Mouse (Mus musculus) forebrain, embryonic 13.5 days (tissue): Measurements from ENCODE around the gene Med13l. TPM values are rescaled to one million over a fixed set of nuclear protein-coding genes. Genes with fewer than 3 reads are reported as not detected.

Source experiments
- ATAC-seq: fragments of 200-750 bp; cut with Nextera tagmentation; 2 replicates; pipeline ENCODE4 v1.8.0; 2017
- H3K27ac ChIP-seq: fragments of 300-500 bp; sonication (generic); 2 replicates; pipeline ENCODE4 v1.5.1; 2015; ENCODE audit warnings: inconsistent platforms, mild to moderate bottlenecking, moderate library complexity
- H3K27me3 ChIP-seq: fragments of 300-500 bp; sonication (generic); 2 replicates; pipeline ENCODE4 v1.6.1; 2015; ENCODE audit warnings: mild to moderate bottlenecking, inconsistent platforms
- H3K36me3 ChIP-seq: fragments of 300-500 bp; sonication (generic); 2 replicates; pipeline ENCODE4 v1.6.1; 2015; ENCODE audit warnings: mild to moderate bottlenecking, inconsistent platforms; ENCODE audit not compliant: poor library complexity, severe bottlenecking
- H3K4me1 ChIP-seq: fragments of 300-500 bp; sonication (generic); 2 replicates; pipeline ENCODE4 v1.6.1; 2015; ENCODE audit warnings: inconsistent platforms
- H3K4me2 ChIP-seq: fragments of 300-500 bp; sonication (generic); 2 replicates; pipeline ENCODE4 v1.6.1; 2015; ENCODE audit warnings: inconsistent platforms, mild to moderate bottlenecking, moderate library complexity
- H3K4me3 ChIP-seq: fragments of 300-500 bp; sonication (generic); 2 replicates; pipeline ENCODE4 v1.5.1; 2015; ENCODE audit warnings: mild to moderate bottlenecking, inconsistent platforms
- H3K9ac ChIP-seq: fragments of 300-500 bp; sonication (generic); 2 replicates; pipeline ENCODE4 v1.6.1; 2015; ENCODE audit warnings: mild to moderate bottlenecking, inconsistent platforms
- H3K9me3 ChIP-seq: fragments of 300-500 bp; sonication (generic); replicated peaks from 2 replicates; pipeline ENCODE4 v1.6.1; 2016; ENCODE audit warnings: inconsistent platforms
- WGBS: fragments of 180-500 bp; shearing (Covaris S2); methylation state at CpG from one replicate; pipeline ENCODE4 v1.1.7; 2015; 5-methylcytosine and 5-hydroxymethylcytosine counted together
- polyA plus RNA-seq: library from polyadenylated mRNA; unstranded; fragments of >200 nt; fragmentation: Nextera tagmentation; extraction: Ambion mirVana; gene quantifications from 2 replicates; pipeline ENCODE4 v1.2.1, GENCODE M21; 2015

The Med13l gene
- polyA plus RNA-seq, 1 experiment from 2014 or later, result 17.8 TPM

DNA sequence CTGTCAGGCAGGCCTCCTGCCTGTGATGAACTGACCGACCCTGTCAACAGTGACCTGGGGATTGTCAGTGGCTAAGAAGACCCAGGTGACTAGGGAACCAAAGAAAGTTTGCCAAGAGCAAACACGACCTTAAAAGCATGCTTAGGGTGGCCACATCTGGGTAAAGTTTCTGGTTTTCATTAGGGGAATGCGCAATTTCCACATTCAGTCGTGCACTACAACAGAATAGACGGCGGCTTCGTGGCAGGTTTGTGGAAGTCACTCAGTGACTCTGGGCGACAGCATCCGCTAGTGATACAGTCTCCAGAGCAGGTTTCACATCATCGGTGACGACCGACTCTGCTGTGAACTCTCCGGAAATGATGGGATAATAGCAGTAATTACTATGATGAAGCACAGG, 34.0 kb upstream of the Med13l start:
- H3K9ac ChIP-seq, result no peak overlapping the region
- H3K27me3 ChIP-seq, result no peaks in the 10 kb centered on the region
- no peaks in the 10 kb centered on the region for H3K9me3 ChIP-seq
- no peak overlapping the region for H3K27ac ChIP-seq
- H3K36me3 ChIP-seq, result no peaks in the 10 kb centered on the region
- H3K4me3 ChIP-seq, result no peak overlapping the region
- no peak for ATAC-seq
- no peak overlapping the region for H3K4me2 ChIP-seq
- peaks cover 5% of the 10 kb centered on the region for H3K4me1 ChIP-seq
- WGBS, result 84% methylated on average over 13 of the region's 13 CpGs

- WGBS, result 29% methylated on average over 7 of the region's 7 CpGs
- H3K9me3 ChIP-seq, result no peaks in the 10 kb centered on the region
- no peak overlapping the region for H3K27ac ChIP-seq
- H3K36me3 ChIP-seq, result no peaks in the 10 kb centered on the region
- H3K4me2 ChIP-seq, result no peak overlapping the region
- H3K4me3 ChIP-seq, result no peak overlapping the region
- ATAC-seq, result no peak
- H3K4me1 ChIP-seq, result peaks cover 11% of the 10 kb centered on the region
- no peak overlapping the region for H3K9ac ChIP-seq
- no peaks in the 10 kb centered on the region for H3K27me3 ChIP-seq
Observed at GRCm38 (mm10) chr5:118529241-118529640, 31.2 kb upstream of the Med13l start.

DNA sequence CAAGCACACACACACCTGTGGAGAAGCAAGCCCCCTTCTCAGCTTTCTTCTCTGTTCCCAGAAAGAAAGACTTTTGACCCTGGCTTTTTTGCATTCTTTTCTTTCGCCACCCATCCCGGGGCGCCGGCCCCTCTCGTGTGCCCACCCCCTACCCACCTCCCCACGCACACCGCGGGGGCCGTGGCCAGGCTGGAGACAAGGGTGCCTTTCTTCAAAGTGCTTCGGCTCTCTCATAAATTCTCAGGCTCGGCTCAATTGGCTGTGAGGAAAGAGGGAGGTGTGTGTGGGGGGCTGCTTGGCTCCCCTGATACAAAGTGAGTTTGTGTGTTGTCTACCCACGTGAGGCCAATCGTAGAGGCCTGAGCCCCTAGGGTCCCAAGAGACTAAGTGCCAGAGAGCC, 28.4 kb upstream of the Med13l start:
- Histone ChIP-seq H3K27me3 (no peaks in the 10 kb centered on the region), H3K4me3 (no peak overlapping the region), H3K4me2 (no peak overlapping the region), H3K4me1 (peaks cover 11% of the 10 kb centered on the region), H3K27ac (no peak overlapping the region), H3K9ac (0 out of 2 replicates have a peak overlapping the region, but pooled peaks have one; percentile 37), H3K9me3 (no peaks in the 10 kb centered on the region), H3K36me3 (no peaks in the 10 kb centered on the region)
- ATAC-seq, result no peak
- 22% methylated on average over 13 of the region's 13 CpGs for WGBS

GRCm38 (mm10) chr5:118532659-118533058, 27.8 kb upstream of the Med13l start:
- WGBS, result 52% methylated on average over 14 of the region's 15 CpGs
- Histone ChIP-seq H3K4me2 (no peak overlapping the region), H3K9ac (no peak overlapping the region), H3K27me3 (0 out of 2 replicates have a peak, but pooled peaks cover 4% of the 10 kb centered on the region), H3K4me1 (peaks cover 11% of the 10 kb centered on the region), H3K27ac (no peak overlapping the region), H3K4me3 (no peak overlapping the region), H3K9me3 (no peaks in the 10 kb centered on the region), H3K36me3 (no peaks in the 10 kb centered on the region)
- no peak for ATAC-seq

- no peak for ATAC-seq
- Histone ChIP-seq H3K36me3 (no peaks in the 10 kb centered on the region), H3K4me1 (peaks cover 7% of the 10 kb centered on the region; the same call in 1 of the 2 replicates), H3K4me3 (no peak overlapping the region), H3K9ac (no peak overlapping the region), H3K27ac (no peak overlapping the region), H3K27me3 (0 out of 2 replicates have a peak, but pooled peaks cover 4% of the 10 kb centered on the region), H3K4me2 (no peak overlapping the region), H3K9me3 (no peaks in the 10 kb centered on the region)
- WGBS, result 77% methylated on average over 9 of the region's 9 CpGs
Observed at GRCm38 (mm10) chr5:118534407-118534921, 26.0 kb upstream of the Med13l start.

- Histone ChIP-seq H3K9me3 (no peaks in the 10 kb centered on the region), H3K36me3 (no peaks in the 10 kb centered on the region), H3K9ac (no peak overlapping the region), H3K4me1 (peaks cover 6% of the 10 kb centered on the region; the same call in 1 of the 2 replicates), H3K4me3 (no peak overlapping the region), H3K4me2 (no peak overlapping the region), H3K27me3 (0 out of 2 replicates have a peak, but pooled peaks cover 4% of the 10 kb centered on the region), H3K27ac (no peak overlapping the region; the same call in 1 of the 2 replicates)
- ATAC-seq, result no peak
- WGBS, result 66% methylated on average over 8 of the region's 8 CpGs
Observed at GRCm38 (mm10) chr5:118535130-118535529, 25.3 kb upstream of the Med13l start.

GRCm38 (mm10) chr5:118538487-118538886, 22.0 kb upstream of the Med13l start:
- H3K4me1 ChIP-seq, result no peaks in the 10 kb centered on the region
- H3K4me2 ChIP-seq, result no peak overlapping the region
- no peaks in the 10 kb centered on the region for H3K36me3 ChIP-seq
- H3K4me3 ChIP-seq, result no peak overlapping the region
- no peak overlapping the region for H3K27ac ChIP-seq
- WGBS, result 12% methylated on average over 5 of the region's 5 CpGs
- no peak overlapping the region for H3K9ac ChIP-seq
- ATAC-seq, result no peak
- 0 out of 2 replicates have a peak, but pooled peaks cover 4% of the 10 kb centered on the region for H3K27me3 ChIP-seq
- H3K9me3 ChIP-seq, result no peaks in the 10 kb centered on the region

DNA sequence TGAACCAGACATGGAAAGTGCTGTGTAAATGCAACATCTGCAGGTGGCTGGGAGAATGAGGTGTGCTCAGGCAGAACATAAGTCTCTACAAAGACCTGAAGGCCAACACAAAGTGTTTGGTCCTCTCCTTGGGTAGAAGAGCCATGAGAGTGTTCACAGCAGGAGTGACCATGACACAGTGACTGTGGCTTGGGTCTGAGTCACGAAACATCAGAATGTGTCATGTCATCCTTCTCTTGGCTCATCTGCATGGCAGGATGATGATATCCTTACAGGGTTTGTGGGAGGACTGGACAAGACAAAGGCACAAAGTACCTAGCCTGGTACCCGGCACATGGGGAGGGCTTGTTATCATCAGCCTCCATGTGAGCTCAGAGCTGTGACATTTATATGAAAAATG, 16.7 kb upstream of the Med13l start:
- WGBS, result 89% methylated on average over 2 of the region's 2 CpGs
- no peak overlapping the region for H3K9ac ChIP-seq
- H3K4me3 ChIP-seq, result no peak overlapping the region
- H3K36me3 ChIP-seq, result no peaks in the 10 kb centered on the region
- no peaks in the 10 kb centered on the region for H3K4me1 ChIP-seq
- H3K27ac ChIP-seq, result no peak overlapping the region
- no peak overlapping the region for H3K4me2 ChIP-seq
- no peak for ATAC-seq
- H3K27me3 ChIP-seq, result no peaks in the 10 kb centered on the region
- H3K9me3 ChIP-seq, result no peaks in the 10 kb centered on the region

- no peak overlapping the region for H3K27ac ChIP-seq
- H3K4me3 ChIP-seq, result no peak overlapping the region
- H3K9me3 ChIP-seq, result peaks cover 3% of the 10 kb centered on the region; the same call in 1 of the 2 replicates
- H3K4me2 ChIP-seq, result no peak overlapping the region
- no peaks in the 10 kb centered on the region for H3K36me3 ChIP-seq
- no peaks in the 10 kb centered on the region for H3K4me1 ChIP-seq
- H3K9ac ChIP-seq, result no peak overlapping the region
- ATAC-seq, result no peak
- 83% methylated on average over 5 of the region's 5 CpGs for WGBS
- H3K27me3 ChIP-seq, result peaks cover 2% of the 10 kb centered on the region; the same call in 1 of the 2 replicates
Observed at GRCm38 (mm10) chr5:118550493-118550892, 10.0 kb upstream of the Med13l start.

GRCm38 (mm10) chr5:118553290-118553689, 7.2 kb upstream of the Med13l start:
- no peaks in the 10 kb centered on the region for H3K36me3 ChIP-seq
- no peaks in the 10 kb centered on the region for H3K4me1 ChIP-seq
- no peak overlapping the region for H3K9ac ChIP-seq
- no peak overlapping the region for H3K4me2 ChIP-seq
- H3K27ac ChIP-seq, result no peak overlapping the region
- peaks cover 14% of the 10 kb centered on the region for H3K27me3 ChIP-seq
- no peak overlapping the region for H3K4me3 ChIP-seq
- peaks cover 4% of the 10 kb centered on the region; the same call in 1 of the 2 replicates for H3K9me3 ChIP-seq
- no peak for ATAC-seq

DNA sequence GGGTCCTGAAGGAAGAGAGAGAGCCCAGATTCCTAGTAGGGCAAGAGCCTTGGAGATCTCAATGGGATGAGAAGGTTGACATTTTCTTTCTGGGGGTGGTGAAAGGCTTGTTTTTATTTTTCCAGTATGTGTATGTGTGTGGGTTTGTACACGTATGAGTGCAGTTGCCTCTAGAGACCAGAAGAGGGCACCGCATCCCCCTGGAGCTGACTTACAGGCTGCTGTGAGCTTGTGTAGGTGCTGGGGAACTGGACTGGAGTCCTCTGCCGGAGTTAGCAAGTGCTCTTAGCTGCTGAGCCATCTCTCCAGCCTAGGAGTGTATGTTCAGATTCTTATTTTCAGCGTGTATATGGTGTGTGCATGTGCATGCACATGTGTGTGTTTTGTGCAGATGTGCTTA, 5.2 kb upstream of the Med13l start:
- no peak for ATAC-seq
- H3K36me3 ChIP-seq, result no peaks in the 10 kb centered on the region
- H3K9me3 ChIP-seq, result peaks cover 4% of the 10 kb centered on the region; the same call in 1 of the 2 replicates
- 99% methylated on average over 4 of the region's 4 CpGs for WGBS
- peaks cover 7% of the 10 kb centered on the region for H3K4me1 ChIP-seq
- no peak overlapping the region for H3K4me2 ChIP-seq
- H3K27me3 ChIP-seq, result peaks cover 14% of the 10 kb centered on the region
- no peak overlapping the region for H3K4me3 ChIP-seq
- H3K27ac ChIP-seq, result no peak overlapping the region
- no peak overlapping the region for H3K9ac ChIP-seq

DNA sequence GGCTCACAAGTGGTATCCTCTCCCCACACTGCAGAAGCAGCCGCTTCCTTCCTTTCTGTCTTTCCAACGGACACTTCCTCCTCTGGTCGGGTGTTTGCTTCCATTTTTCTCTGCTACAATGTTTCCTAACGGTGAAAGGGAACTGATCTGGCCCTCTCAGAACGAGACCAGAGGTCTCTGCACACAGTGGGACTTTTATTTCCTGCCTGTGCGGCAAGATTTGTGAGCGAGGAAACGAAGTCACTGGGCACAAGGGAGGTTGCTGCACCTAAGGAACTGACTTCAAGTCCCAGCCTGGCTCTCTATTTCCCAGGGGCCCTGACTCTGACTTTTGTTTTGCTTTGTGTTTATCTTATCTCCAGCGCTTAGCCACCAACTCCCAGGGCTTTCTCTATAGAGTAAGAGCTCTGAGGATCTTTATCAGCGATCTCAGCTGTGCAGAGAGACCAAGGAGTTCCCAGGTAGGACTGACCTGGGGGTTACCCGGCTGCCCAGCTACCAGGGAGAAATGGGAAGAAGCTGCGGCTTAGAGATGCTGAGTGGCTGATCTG, 4.0 kb upstream of the Med13l start:
- Histone ChIP-seq H3K4me3 (no peak overlapping the region), H3K27me3 (peaks cover 14% of the 10 kb centered on the region), H3K27ac (no peak overlapping the region), H3K9me3 (peaks cover 4% of the 10 kb centered on the region; the same call in 1 of the 2 replicates), H3K9ac (no peak overlapping the region), H3K4me1 (peaks cover 7% of the 10 kb centered on the region), H3K36me3 (no peaks in the 10 kb centered on the region), H3K4me2 (no peak overlapping the region)
- ATAC-seq, result no peak
- WGBS, result 38% methylated on average over 12 of the region's 12 CpGs

DNA sequence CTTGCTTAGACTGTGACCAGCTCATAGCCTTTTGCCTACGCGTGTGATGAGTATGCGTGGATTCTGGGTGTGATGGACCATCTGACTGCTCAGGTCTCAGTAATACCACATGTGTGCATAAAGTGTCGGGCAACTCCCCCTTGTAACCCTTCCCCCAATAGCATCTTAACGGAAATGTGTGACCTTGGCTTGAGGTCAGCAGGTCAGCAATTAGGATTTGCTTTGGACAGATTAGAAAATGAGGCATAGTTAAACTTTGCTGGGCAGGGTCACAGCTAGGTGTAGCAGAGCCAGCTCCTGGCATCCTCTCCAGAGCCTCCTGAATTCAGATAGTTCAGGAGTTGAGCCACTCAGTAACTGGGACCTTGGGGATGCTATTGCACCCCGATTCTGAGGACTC, 1.6 kb upstream of the Med13l start:
- Histone ChIP-seq H3K4me3 (no peak overlapping the region), H3K27ac (no peak overlapping the region), H3K4me2 (no peak overlapping the region), H3K9me3 (peaks cover 4% of the 10 kb centered on the region; the same call in 1 of the 2 replicates), H3K9ac (no peak overlapping the region), H3K36me3 (no peaks in the 10 kb centered on the region), H3K27me3 (peaks cover 14% of the 10 kb centered on the region), H3K4me1 (peaks cover 28% of the 10 kb centered on the region)
- ATAC-seq, result no peak
- 82% methylated on average over 6 of the region's 6 CpGs for WGBS
